Mouse (Mus musculus): ENCODE measurements at regions not wholly inside any gene's neighbourhood (a gene's known extent, or its start where the extent isn't known, plus 50 kb on each side); places are given as distances from the start of the nearest gene placed in this dataset.

GRCm38 (mm10) chr15:96816997-96817570 is 117.6 kb upstream of the Slc38a2 start:
- TF ChIP-seq GATA4 (IDR thresholded peaks at IDR 0.05; ENCODE audit: insufficient replicate concordance, low read length), result peak; percentile 46; the same call in 1 of the 2 replicates

- peak; percentile 70; the same call in 1 of the 2 replicates for TF ChIP-seq GATA4 (IDR thresholded peaks at IDR 0.05; ENCODE audit: insufficient replicate concordance, low read length)
These were observed 113.9 kb upstream of the Slc38a2 start for GRCm38 (mm10) chr15:96813472-96813871.

- TF ChIP-seq GATA4 (IDR thresholded peaks at IDR 0.05; ENCODE audit: insufficient replicate concordance, low read length), result no peak
These were observed 103.2 kb upstream of the Slc38a2 start for GRCm38 (mm10) chr15:96802729-96803053.

- peak; percentile 85; the same call in 1 of the 2 replicates for TF ChIP-seq GATA4 (IDR thresholded peaks at IDR 0.05; ENCODE audit: insufficient replicate concordance, low read length)
These were observed 102.7 kb upstream of the Slc38a2 start for GRCm38 (mm10) chr15:96802034-96802728.

GRCm38 (mm10) chr15:96799228-96799627 is 99.7 kb upstream of the Slc38a2 start:
- peak; percentile 84; the same call in 1 of the 2 replicates for TF ChIP-seq GATA4 (IDR thresholded peaks at IDR 0.05; ENCODE audit: insufficient replicate concordance, low read length)

GRCm38 (mm10) chr15:96797615-96798270 is 98.2 kb upstream of the Slc38a2 start:
- TF ChIP-seq GATA4 (IDR thresholded peaks at IDR 0.05; ENCODE audit: insufficient replicate concordance, low read length), result peak; percentile 57; the same call in 1 of the 2 replicates

GRCm38 (mm10) chr15:96794177-96794719 is 94.7 kb upstream of the Slc38a2 start:
- TF ChIP-seq GATA4 (IDR thresholded peaks at IDR 0.05; ENCODE audit: insufficient replicate concordance, low read length), result no peak

- no peak for TF ChIP-seq GATA4 (IDR thresholded peaks at IDR 0.05; ENCODE audit: insufficient replicate concordance, low read length)
These were observed 93.7 kb upstream of the Slc38a2 start for GRCm38 (mm10) chr15:96793251-96793650.

- no peak for TF ChIP-seq GATA4 (IDR thresholded peaks at IDR 0.05; ENCODE audit: insufficient replicate concordance, low read length)
These were observed 91.8 kb upstream of the Slc38a2 start for GRCm38 (mm10) chr15:96791306-96791705.

GRCm38 (mm10) chr15:96784578-96784977 is 85.0 kb upstream of the Slc38a2 start:
- no peak for TF ChIP-seq GATA4 (IDR thresholded peaks at IDR 0.05; ENCODE audit: insufficient replicate concordance, low read length)

- TF ChIP-seq GATA4 (IDR thresholded peaks at IDR 0.05; ENCODE audit: insufficient replicate concordance, low read length), result no peak
These were observed 82.0 kb upstream of the Slc38a2 start for GRCm38 (mm10) chr15:96781560-96781959.

- no peak for TF ChIP-seq GATA4 (IDR thresholded peaks at IDR 0.05; ENCODE audit: insufficient replicate concordance, low read length)
These were observed 81.1 kb upstream of the Slc38a2 start for GRCm38 (mm10) chr15:96780606-96781005.

- TF ChIP-seq GATA4 (IDR thresholded peaks at IDR 0.05; ENCODE audit: insufficient replicate concordance, low read length), result no peak
These were observed 79.8 kb upstream of the Slc38a2 start for GRCm38 (mm10) chr15:96779358-96779757.

GRCm38 (mm10) chr15:96778321-96778926 is 78.9 kb upstream of the Slc38a2 start:
- TF ChIP-seq GATA4 (IDR thresholded peaks at IDR 0.05; ENCODE audit: insufficient replicate concordance, low read length), result no peak

- no peak for TF ChIP-seq GATA4 (IDR thresholded peaks at IDR 0.05; ENCODE audit: insufficient replicate concordance, low read length)
These were observed 77.0 kb upstream of the Slc38a2 start for GRCm38 (mm10) chr15:96776476-96777075.

Measured in liver, adult (tissue).